Mouse (Mus musculus) C2C12 (cell line): Measurements from ENCODE around the gene Mcat.

Experiments
- CTCF ChIP-seq: IDR thresholded peaks from one replicate; pipeline ENCODE4 v1.5.1; 2011; ENCODE audit not compliant: control insufficient read depth, insufficient read depth, insufficient read length
- FOSL1 ChIP-seq: IDR thresholded peaks from one replicate; pipeline ENCODE4 v1.8.0; 2011; ENCODE audit warnings: mild to moderate bottlenecking, low read length; ENCODE audit not compliant: poor library complexity, insufficient read depth, severe bottlenecking
- MAX ChIP-seq: IDR thresholded peaks from one replicate; pipeline ENCODE4 v1.6.1; 2011; ENCODE audit warnings: mild to moderate bottlenecking, control low read depth
- MYOG ChIP-seq: IDR thresholded peaks from one replicate; pipeline ENCODE4 v1.6.1; 2011; ENCODE audit not compliant: control insufficient read depth, insufficient read length; ENCODE audit errors: extremely low read depth

GRCm38 (mm10) chr15:83530688-83531087 is 32.9 kb downstream of the Mcat start:
- TF ChIP-seq MAX (no peak), CTCF (no peak), MYOG (no peak), FOSL1 (no peak)
